Mouse (Mus musculus): Measurements from ENCODE around the gene Scamp1.

DNA sequence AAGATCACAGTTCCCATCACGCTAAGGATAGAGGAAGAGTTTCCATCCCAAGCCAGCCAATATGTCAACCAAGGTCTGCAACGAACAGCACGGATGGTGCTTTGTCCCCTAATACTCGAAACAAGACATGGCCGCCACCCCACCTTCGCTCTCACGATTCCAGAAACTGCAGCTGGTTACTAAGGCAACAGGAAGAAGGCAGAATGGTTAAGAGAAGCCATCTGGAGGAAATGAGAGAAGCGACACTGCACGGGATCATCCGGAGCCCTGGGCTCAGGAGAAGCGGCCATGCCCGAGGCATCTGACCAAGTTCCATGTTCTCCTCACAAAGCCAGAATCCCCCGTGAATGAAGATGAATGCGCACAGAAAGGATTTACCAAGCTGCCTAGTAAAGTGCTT is 62.0 kb downstream of the Scamp1 start:
- TF ChIP-seq ZNF384 (IDR thresholded peaks at IDR 0.05; ENCODE audit: low read depth, low read length) = no peak
- TF ChIP-seq CHD2 (IDR thresholded peaks at IDR 0.05; ENCODE audit: low read depth, low read length) = no peak
- no peak for TF ChIP-seq ZC3H11A (IDR thresholded peaks at IDR 0.05; ENCODE audit: borderline replicate concordance, low read depth, low read length)
- TF ChIP-seq HCFC1 (IDR thresholded peaks at IDR 0.05; ENCODE audit: borderline replicate concordance, insufficient read depth, low read length) = no peak
